ENCODE assay signal across 21 mouse cellular contexts in the genomic region with DNA sequence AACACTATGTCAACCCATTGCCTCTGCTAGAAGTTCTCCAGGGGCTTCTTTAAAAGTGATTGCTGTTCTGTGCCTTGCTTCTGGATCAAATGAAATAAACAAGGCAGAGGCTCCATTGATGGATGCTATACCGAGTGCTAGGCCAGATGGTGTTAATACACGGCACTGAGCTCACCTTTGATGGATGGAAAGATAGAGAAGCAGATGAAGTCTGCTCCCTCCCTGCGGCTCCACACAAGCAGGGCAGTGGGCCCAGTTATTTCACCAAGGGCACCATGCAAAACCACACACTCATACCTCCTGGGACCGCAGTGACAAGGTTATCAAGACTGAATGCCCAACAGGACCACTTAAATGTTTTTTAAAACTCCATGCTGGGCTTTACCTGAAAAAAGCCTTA.
DNase-seq lines count a peak whose midpoint lies in the region; ATAC-seq and TF ChIP-seq lines count a peak whose summit lies in the region.
"Had no signal": no experiment of that assay in that cellular context is flagged by ENCODE, and none has a peak within 500 bp of the region (broad histone marks: within the 10 kb centered on the region; RNA-seq: fewer than 3 reads in every experiment).

No protein-coding gene starts in this region.

- 46% methylated on average over 4 of the region's 4 CpGs for WGBS in hindbrain, embryonic 11.5 days
- WGBS in midbrain, embryonic 14.5 days: 70% methylated on average over 4 of the region's 4 CpGs

- H3K4me2 ChIP-seq in hindbrain, embryonic 11.5 days (replicated peaks; ENCODE audit: low read depth, low read length): no peak overlapping the region
- H3K4me2 ChIP-seq in midbrain, embryonic 14.5 days (ENCODE audit: low read length): no peak overlapping the region
- H3K4me2 ChIP-seq: embryonic facial prominence, embryonic 13.5 days; heart, embryonic 12.5 days had no signal

- ATAC-seq in hindbrain, embryonic 11.5 days (ENCODE audit: low FRiP score): peak; percentile 59
- ATAC-seq in midbrain, embryonic 14.5 days (ENCODE audit: low FRiP score, low TSS enrichment): 0 out of 2 replicates have a peak, but pooled peaks have one; percentile 18
- ATAC-seq: forebrain, postnatal 0 days; inflammation-experienced regulatory T-cells, adult 6 months; liver, postnatal 0 days had no signal

- no peak overlapping the region for H3K9ac ChIP-seq in hindbrain, embryonic 11.5 days (ENCODE audit: low read depth, low read length)
- no peak overlapping the region for H3K9ac ChIP-seq in midbrain, embryonic 14.5 days (replicated peaks; ENCODE audit: low read length)
- H3K9ac ChIP-seq: embryonic facial prominence, embryonic 13.5 days; forebrain, postnatal 0 days; heart, embryonic 12.5 days; liver, postnatal 0 days had no signal

- TF ChIP-seq CTCF in brain, embryonic 14.5 days (IDR thresholded peaks at IDR 0.05; ENCODE audit: borderline replicate concordance, extremely low read depth, insufficient read depth, insufficient read length): no peak

- H3K9me3 ChIP-seq in hindbrain, embryonic 11.5 days (ENCODE audit: control insufficient read depth, low read length): no peaks in the 10 kb centered on the region
- H3K9me3 ChIP-seq in midbrain, embryonic 14.5 days (ENCODE audit: control insufficient read depth, low read length): no peaks in the 10 kb centered on the region
- H3K9me3 ChIP-seq: embryonic facial prominence, embryonic 13.5 days; heart, embryonic 12.5 days; limb, embryonic 10.5 days; megakaryocyte, embryonic 14.5 days had no signal

- no peaks in the 10 kb centered on the region for H3K36me3 ChIP-seq in hindbrain, embryonic 11.5 days (ENCODE audit: control insufficient read depth, insufficient read depth, low read length)
- no peaks in the 10 kb centered on the region for H3K36me3 ChIP-seq in midbrain, embryonic 14.5 days (ENCODE audit: control insufficient read depth, insufficient read depth, low read length)
- H3K36me3 ChIP-seq: embryonic facial prominence, embryonic 13.5 days; heart, embryonic 12.5 days; limb, embryonic 10.5 days had no signal

- peak; percentile 80 for DNase-seq in heart, adult 11 months
- DNase-seq in heart, adult 8-10 months (ENCODE audit: low spot score): no peak
- peak; percentile 5 for DNase-seq in brain, embryonic 14.5 days (ENCODE audit: low read depth)
- peak; percentile 9 for DNase-seq in hindbrain, embryonic 11.5 days (ENCODE audit: low spot score)
- no peak for DNase-seq in midbrain, embryonic 14.5 days
- DNase-seq in frontal cortex, adult 2 months (ENCODE audit: extremely low spot score in 1 of 2, low spot score in 1 of 2): no peak
- no peak for DNase-seq in adrenal gland, postnatal 10 days
- DNase-seq: forebrain, postnatal 0 days; gastrocnemius, adult 2 months; heart, postnatal 14 days; kidney, adult 8-10 months; kidney, postnatal 25 days; liver, postnatal 0 days; lung, postnatal 14 days; right cerebral cortex, postnatal 4 days had no signal

- H3K27me3 ChIP-seq in hindbrain, embryonic 11.5 days (ENCODE audit: control insufficient read depth, insufficient read depth, low read length): no peaks in the 10 kb centered on the region
- H3K27me3 ChIP-seq in midbrain, embryonic 14.5 days (ENCODE audit: control insufficient read depth, insufficient read depth, low read length): no peaks in the 10 kb centered on the region
- H3K27me3 ChIP-seq: heart, embryonic 12.5 days; megakaryocyte, embryonic 14.5 days had no signal

- TF ChIP-seq POLR2A in brain, embryonic 14.5 days (IDR thresholded peaks at IDR 0.05; ENCODE audit: borderline replicate concordance, extremely low read depth, insufficient read depth, insufficient read length, poor library complexity, severe bottlenecking): no peak

- no peaks in the 10 kb centered on the region for H3K4me1 ChIP-seq in hindbrain, embryonic 11.5 days (replicated peaks; ENCODE audit: control insufficient read depth, insufficient read depth, low read length)
- H3K4me1 ChIP-seq in midbrain, embryonic 14.5 days (ENCODE audit: control insufficient read depth, insufficient read depth, low read length): no peaks in the 10 kb centered on the region
- H3K4me1 ChIP-seq: embryonic facial prominence, embryonic 13.5 days; heart, embryonic 12.5 days; limb, embryonic 10.5 days had no signal

- no peak overlapping the region for H3K4me3 ChIP-seq in hindbrain, embryonic 11.5 days (ENCODE audit: low read depth, low read length)
- H3K4me3 ChIP-seq in midbrain, embryonic 14.5 days (replicated peaks; ENCODE audit: low read depth, low read length): no peak overlapping the region
- H3K4me3 ChIP-seq: embryonic facial prominence, embryonic 13.5 days; gastrocnemius, adult 2 months; heart, embryonic 12.5 days; limb, embryonic 10.5 days; megakaryocyte, embryonic 14.5 days; myocyte had no signal

- H3K27ac ChIP-seq in hindbrain, embryonic 11.5 days (ENCODE audit: low read depth, low read length): no peak overlapping the region
- H3K27ac ChIP-seq in midbrain, embryonic 14.5 days (replicated peaks; ENCODE audit: low read depth, low read length): no peak overlapping the region
- H3K27ac ChIP-seq: embryonic facial prominence, embryonic 13.5 days; gastrocnemius, adult 2 months; limb, embryonic 10.5 days had no signal

Comparison
In these comparisons a context has a peak if more than half of its experiments do, and no peak if none do; other contexts are left out.
1. DNase-seq: peak in heart, adult 11 months (single experiment), brain, embryonic 14.5 days (single experiment) and hindbrain, embryonic 11.5 days (single experiment); none in heart, adult 8-10 months (single experiment), midbrain, embryonic 14.5 days (single experiment), frontal cortex, adult 2 months (0 of 2) and adrenal gland, postnatal 10 days (single experiment).